Mouse (Mus musculus): ENCODE results near the gene Caln1. TPM values are rescaled to one million over a fixed set of nuclear protein-coding genes. Genes with fewer than 3 reads are reported as not detected.
A peak's percentile ranks its signal among the peaks of the same experiment; 100 is the strongest.

Gene Caln1
- total and polyA plus RNA-seq, 2 experiments from 2014 or later, result 52.0 to 55.0 TPM

GRCm38 (mm10) chr5:130854430-130854829, 485.2 kb downstream of the Caln1 start:
- Histone ChIP-seq H3K9me3 (ENCODE audit: low read length) (no peaks in the 10 kb centered on the region), H3K4me3 (ENCODE audit: low read length) (no peak overlapping the region), H3K27me3 (ENCODE audit: insufficient read depth, low read length) (no peaks in the 10 kb centered on the region), H3K9ac (replicated peaks; ENCODE audit: low read length) (no peak overlapping the region), H3K27ac (no peak overlapping the region), H3K36me3 (ENCODE audit: insufficient read depth, low read length) (no peaks in the 10 kb centered on the region), H3K4me2 (ENCODE audit: low read depth, low read length) (no peak overlapping the region), H3K4me1 (ENCODE audit: insufficient read depth, low read length) (no peaks in the 10 kb centered on the region)
- no peak for DNase-seq (ENCODE audit: low spot score)
- no peak for TF ChIP-seq CTCF (IDR thresholded peaks at IDR 0.05; ENCODE audit: low read depth)
- 85% methylated on average over 7 of the region's 7 CpGs for WGBS
- ATAC-seq, result no peak

DNA sequence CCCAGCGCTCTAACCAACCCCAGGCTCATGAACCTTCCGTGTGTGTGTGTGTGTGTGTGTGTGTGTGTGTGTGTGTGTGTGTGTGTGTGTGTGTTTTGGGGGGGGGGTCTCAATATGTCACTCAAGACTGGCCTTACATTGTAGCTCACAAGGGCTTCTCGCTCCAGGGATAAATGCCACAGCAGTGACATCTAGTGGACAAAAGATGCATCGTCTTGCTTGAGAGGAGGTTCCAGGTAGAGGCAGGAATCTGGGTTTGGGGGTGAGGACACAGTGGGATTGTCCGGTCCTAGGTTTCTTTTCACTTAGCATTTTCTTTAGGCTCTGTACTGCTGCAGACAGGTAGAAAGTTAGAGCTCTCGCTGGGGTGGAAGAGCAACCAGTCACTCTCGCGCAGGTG, 488.9 kb downstream of the Caln1 start:
- H3K4me1 ChIP-seq (ENCODE audit: insufficient read depth, low read length), result no peaks in the 10 kb centered on the region
- H3K27ac ChIP-seq, result no peak overlapping the region
- DNase-seq (ENCODE audit: low spot score) (peak; percentile 84), ATAC-seq (peak; percentile 39; the same call in 1 of the 2 replicates)
- no peak overlapping the region for H3K9ac ChIP-seq (replicated peaks; ENCODE audit: low read length)
- 28% methylated on average over 8 of the region's 8 CpGs for WGBS
- H3K4me2 ChIP-seq (ENCODE audit: low read depth, low read length), result no peak overlapping the region
- no peaks in the 10 kb centered on the region for H3K27me3 ChIP-seq (ENCODE audit: insufficient read depth, low read length)
- H3K4me3 ChIP-seq (ENCODE audit: low read length), result no peak overlapping the region
- peak; percentile 92 for TF ChIP-seq CTCF (IDR thresholded peaks at IDR 0.05; ENCODE audit: low read depth)
- H3K36me3 ChIP-seq (ENCODE audit: insufficient read depth, low read length), result no peaks in the 10 kb centered on the region
- H3K9me3 ChIP-seq (ENCODE audit: low read length), result no peaks in the 10 kb centered on the region

DNA sequence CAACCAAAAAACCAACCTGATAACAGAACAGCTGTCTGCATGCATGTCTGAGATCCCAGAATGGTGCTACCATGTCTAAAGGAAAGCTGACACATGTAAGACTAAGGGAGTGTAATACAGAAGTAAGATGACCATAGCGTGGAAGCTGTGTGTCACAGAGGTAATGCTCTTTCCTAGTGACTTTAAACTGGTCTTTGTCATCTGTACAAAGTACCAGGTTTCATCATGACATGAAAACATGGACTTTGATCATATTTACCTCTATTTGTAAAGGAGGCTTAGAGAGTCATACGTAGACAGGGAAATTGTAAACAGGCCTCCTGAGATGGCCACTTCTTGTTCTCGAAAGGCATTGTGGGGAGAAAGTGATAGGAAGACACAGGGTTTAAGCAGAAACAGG, 489.5 kb downstream of the Caln1 start:
- Histone ChIP-seq H3K4me3 (ENCODE audit: low read length) (no peak overlapping the region), H3K4me2 (ENCODE audit: low read depth, low read length) (no peak overlapping the region), H3K4me1 (ENCODE audit: insufficient read depth, low read length) (no peaks in the 10 kb centered on the region), H3K36me3 (ENCODE audit: insufficient read depth, low read length) (no peaks in the 10 kb centered on the region), H3K27ac (no peak overlapping the region), H3K9ac (replicated peaks; ENCODE audit: low read length) (no peak overlapping the region), H3K9me3 (ENCODE audit: low read length) (no peaks in the 10 kb centered on the region), H3K27me3 (ENCODE audit: insufficient read depth, low read length) (no peaks in the 10 kb centered on the region)
- 85% methylated on average over 3 of the region's 3 CpGs for WGBS
- ATAC-seq (no peak), DNase-seq (ENCODE audit: low spot score) (no peak)
- no peak for TF ChIP-seq CTCF (IDR thresholded peaks at IDR 0.05; ENCODE audit: low read depth)

- H3K27me3 ChIP-seq (ENCODE audit: insufficient read depth, low read length), result no peaks in the 10 kb centered on the region
- no peak overlapping the region for H3K4me2 ChIP-seq (ENCODE audit: low read depth, low read length)
- no peaks in the 10 kb centered on the region for H3K9me3 ChIP-seq (ENCODE audit: low read length)
- WGBS, result 41% methylated on average over 6 of the region's 6 CpGs
- ATAC-seq (no peak), DNase-seq (ENCODE audit: low spot score) (peak; percentile 30)
- H3K4me1 ChIP-seq (ENCODE audit: insufficient read depth, low read length), result no peaks in the 10 kb centered on the region
- H3K9ac ChIP-seq (replicated peaks; ENCODE audit: low read length), result no peak overlapping the region
- no peak overlapping the region for H3K4me3 ChIP-seq (ENCODE audit: low read length)
- TF ChIP-seq CTCF (IDR thresholded peaks at IDR 0.05; ENCODE audit: low read depth), result peak; percentile 61
- no peaks in the 10 kb centered on the region for H3K36me3 ChIP-seq (ENCODE audit: insufficient read depth, low read length)
- no peak overlapping the region for H3K27ac ChIP-seq
Observed at GRCm38 (mm10) chr5:130859736-130860135, 490.5 kb downstream of the Caln1 start.

- peak; percentile 82 for TF ChIP-seq CTCF (IDR thresholded peaks at IDR 0.05; ENCODE audit: low read depth)
- H3K4me1 ChIP-seq (ENCODE audit: insufficient read depth, low read length), result no peaks in the 10 kb centered on the region
- H3K4me2 ChIP-seq (ENCODE audit: low read depth, low read length), result no peak overlapping the region
- ATAC-seq, result peak; percentile 24; the same call in 1 of the 2 replicates
- no peak overlapping the region for H3K9ac ChIP-seq (replicated peaks; ENCODE audit: low read length)
- 63% methylated on average over 5 of the region's 5 CpGs for WGBS
- no peak overlapping the region for H3K4me3 ChIP-seq (ENCODE audit: low read length)
- H3K27me3 ChIP-seq (ENCODE audit: insufficient read depth, low read length), result no peaks in the 10 kb centered on the region
- DNase-seq (ENCODE audit: low spot score), result peak; percentile 82
- no peaks in the 10 kb centered on the region for H3K9me3 ChIP-seq (ENCODE audit: low read length)
- no peak overlapping the region for H3K27ac ChIP-seq
- no peaks in the 10 kb centered on the region for H3K36me3 ChIP-seq (ENCODE audit: insufficient read depth, low read length)
Observed at GRCm38 (mm10) chr5:130862302-130862701, 493.0 kb downstream of the Caln1 start.

DNA sequence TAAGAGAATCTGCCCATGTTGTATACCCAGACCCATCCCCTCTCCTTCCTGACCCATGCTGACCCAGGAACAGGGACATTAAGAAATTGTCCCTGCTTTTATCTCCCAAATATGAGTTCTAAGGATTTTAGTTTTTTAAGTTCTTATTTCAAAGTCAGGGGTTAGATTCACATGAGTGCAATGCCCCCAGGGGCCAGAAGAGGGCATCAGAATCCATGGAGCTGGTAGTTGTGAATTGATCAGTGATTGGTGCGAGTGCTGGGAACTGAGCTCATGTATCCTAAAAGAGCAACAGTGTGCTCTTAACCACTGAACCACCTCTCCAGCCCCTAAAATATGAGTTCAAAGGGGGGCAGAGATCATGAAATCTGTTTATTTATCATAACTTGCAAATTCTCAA, 500.6 kb downstream of the Caln1 start:
- DNase-seq (ENCODE audit: low spot score), result no peak
- no peak for ATAC-seq
- H3K27me3 ChIP-seq (ENCODE audit: insufficient read depth, low read length), result no peaks in the 10 kb centered on the region
- no peak overlapping the region for H3K4me3 ChIP-seq (ENCODE audit: low read length)
- no peak overlapping the region for H3K27ac ChIP-seq
- H3K9ac ChIP-seq (replicated peaks; ENCODE audit: low read length), result no peak overlapping the region
- no peaks in the 10 kb centered on the region for H3K9me3 ChIP-seq (ENCODE audit: low read length)
- peak; percentile 30 for TF ChIP-seq CTCF (IDR thresholded peaks at IDR 0.05; ENCODE audit: low read depth)
- no peak overlapping the region for H3K4me2 ChIP-seq (ENCODE audit: low read depth, low read length)
- no peaks in the 10 kb centered on the region for H3K36me3 ChIP-seq (ENCODE audit: insufficient read depth, low read length)
- H3K4me1 ChIP-seq (ENCODE audit: insufficient read depth, low read length), result no peaks in the 10 kb centered on the region
- 84% methylated on average over 1 of the region's 1 CpGs for WGBS

- TF ChIP-seq CTCF (IDR thresholded peaks at IDR 0.05; ENCODE audit: low read depth), result no peak
- 59% methylated on average over 8 of the region's 8 CpGs for WGBS
- Histone ChIP-seq H3K36me3 (ENCODE audit: insufficient read depth, low read length) (no peaks in the 10 kb centered on the region), H3K9me3 (ENCODE audit: low read length) (no peaks in the 10 kb centered on the region), H3K4me2 (ENCODE audit: low read depth, low read length) (no peak overlapping the region), H3K4me3 (ENCODE audit: low read length) (no peak overlapping the region), H3K27me3 (ENCODE audit: insufficient read depth, low read length) (no peaks in the 10 kb centered on the region), H3K9ac (replicated peaks; ENCODE audit: low read length) (no peak overlapping the region), H3K27ac (no peak overlapping the region), H3K4me1 (ENCODE audit: insufficient read depth, low read length) (no peaks in the 10 kb centered on the region)
- DNase-seq (ENCODE audit: low spot score) (peak; percentile 45), ATAC-seq (no peak)
Observed at GRCm38 (mm10) chr5:130871086-130871485, 501.8 kb downstream of the Caln1 start.

All from hindbrain, postnatal 0 days (tissue).